Comparison of ENCODE assay signal across 15 mouse cellular contexts in genomic region chr13:71165096-71165920, GRCm38 (mm10).
DNase-seq lines count a peak whose midpoint lies in the region; ATAC-seq and TF ChIP-seq lines count a peak whose summit lies in the region.
"Had no signal": no experiment of that assay in that cellular context is flagged by ENCODE, and none has a peak within 500 bp of the region (broad histone marks: within the 10 kb centered on the region; RNA-seq: fewer than 3 reads in every experiment).

No protein-coding gene starts in this region.

- H3K27me3 ChIP-seq in forebrain, embryonic 15.5 days: no peaks in the 10 kb centered on the region; the same call in 1 of the 2 replicates
- no peaks in the 10 kb centered on the region for H3K27me3 ChIP-seq in neural tube, embryonic 12.5 days (replicated peaks)
- H3K27me3 ChIP-seq: lung, embryonic 15.5 days; megakaryocyte, embryonic 14.5 days; Patski had no signal

- peak; percentile 50 for DNase-seq in embryo, embryonic 11 days
- DNase-seq in mesoderm, embryonic 11.5 days (ENCODE audit: low read depth, low spot score): peak; percentile 37
- no peak for DNase-seq in layer of hippocampus, adult 2 months (ENCODE audit: low spot score in 2 of 2)
- DNase-seq in cerebellum, adult 11-12 months: no peak
- DNase-seq in thymus, postnatal 14 days: no peak
- DNase-seq in liver: no peak
- DNase-seq: cerebellum, postnatal 10 days; kidney, postnatal 25 days; right cerebral cortex, postnatal 4 days had no signal

- no peak overlapping the region for H3K27ac ChIP-seq in forebrain, embryonic 15.5 days (replicated peaks)
- H3K27ac ChIP-seq in neural tube, embryonic 12.5 days: no peak overlapping the region
- H3K27ac ChIP-seq in layer of hippocampus, adult 2 months: no peak overlapping the region
- H3K27ac ChIP-seq: lung, embryonic 15.5 days had no signal

- peaks cover 14% of the 10 kb centered on the region for H3K4me1 ChIP-seq in forebrain, embryonic 15.5 days
- peaks cover 11% of the 10 kb centered on the region; the same call in 1 of the 2 replicates for H3K4me1 ChIP-seq in neural tube, embryonic 12.5 days
- H3K4me1 ChIP-seq: lung, embryonic 15.5 days; megakaryocyte, embryonic 14.5 days had no signal

- no peaks in the 10 kb centered on the region for H3K36me3 ChIP-seq in forebrain, embryonic 15.5 days
- no peaks in the 10 kb centered on the region for H3K36me3 ChIP-seq in neural tube, embryonic 12.5 days
- H3K36me3 ChIP-seq: lung, embryonic 15.5 days had no signal

- H3K9me3 ChIP-seq in forebrain, embryonic 15.5 days: no peaks in the 10 kb centered on the region
- no peaks in the 10 kb centered on the region for H3K9me3 ChIP-seq in neural tube, embryonic 12.5 days
- H3K9me3 ChIP-seq: lung, embryonic 15.5 days had no signal

- ATAC-seq in forebrain, embryonic 15.5 days (replicated peaks): peak; percentile 83
- ATAC-seq in neural tube, embryonic 12.5 days (ENCODE audit: low FRiP score, low read depth): 0 out of 2 replicates have a peak, but pooled peaks have one; percentile 48
- ATAC-seq: Patski had no signal

- H3K4me3 ChIP-seq in forebrain, embryonic 15.5 days: no peak overlapping the region
- H3K4me3 ChIP-seq in neural tube, embryonic 12.5 days: no peak overlapping the region
- no peak overlapping the region for H3K4me3 ChIP-seq in layer of hippocampus, adult 2 months
- H3K4me3 ChIP-seq: lung, embryonic 15.5 days; megakaryocyte, embryonic 14.5 days had no signal

- H3K4me2 ChIP-seq in forebrain, embryonic 15.5 days (replicated peaks): no peak overlapping the region
- H3K4me2 ChIP-seq in neural tube, embryonic 12.5 days (replicated peaks): no peak overlapping the region; the same call in 1 of the 2 replicates
- H3K4me2 ChIP-seq: heart, embryonic 11.5 days; lung, embryonic 15.5 days had no signal

- WGBS in forebrain, embryonic 15.5 days: 26% methylated on average over 20 of the region's 20 CpGs
- 41% methylated on average over 20 of the region's 20 CpGs for WGBS in neural tube, embryonic 12.5 days

- no peak for TF ChIP-seq CTCF in layer of hippocampus, adult 2 months (conservative IDR thresholded peaks at IDR 0.05)

- H3K9ac ChIP-seq in forebrain, embryonic 15.5 days (replicated peaks): no peak overlapping the region
- no peak overlapping the region for H3K9ac ChIP-seq in neural tube, embryonic 12.5 days
- H3K9ac ChIP-seq: lung, embryonic 15.5 days had no signal

Comparison
In these comparisons a context has a peak if more than half of its experiments do, and no peak if none do; other contexts are left out.
1. DNase-seq: peak in embryo, embryonic 11 days (single experiment) and mesoderm, embryonic 11.5 days (single experiment); none in layer of hippocampus, adult 2 months (0 of 2), cerebellum, adult 11-12 months (single experiment), thymus, postnatal 14 days (single experiment) and liver (single experiment).